Mouse (Mus musculus): ENCODE measurements around the gene Hdac8. TPM values are rescaled to one million over a fixed set of nuclear protein-coding genes. Genes with fewer than 3 reads are reported as not detected.

Hdac8 gene
- total and polyA plus RNA-seq, 2 experiments: 1.6 to 6.2 TPM

GRCm38 (mm10) chrX:102251937-102252860 is 253.0 kb downstream of the Hdac8 start, which contains the start of gene Cited1:
Cited1 (minus strand) TSS chrX:102252181.
- H3K4me1 ChIP-seq (ENCODE audit: control insufficient read depth, insufficient read depth, low read length): 0 out of 2 replicates have a peak, but pooled peaks cover 10% of the 10 kb centered on the region
- no peaks in the 10 kb centered on the region for H3K36me3 ChIP-seq (ENCODE audit: control insufficient read depth, insufficient read depth, low read length)
- peaks cover 9% of the 10 kb centered on the region; the same call in 1 of the 2 replicates for H3K27me3 ChIP-seq (ENCODE audit: control insufficient read depth, insufficient read depth, low read length)
- H3K79me2 ChIP-seq (ENCODE audit: control insufficient read depth, insufficient read depth, low read length): no peaks in the 10 kb centered on the region
- DNase-seq (ENCODE audit: extremely low read depth, low read depth, low spot score): peak; percentile 18
- TF ChIP-seq CTCF (IDR thresholded peaks at IDR 0.05; ENCODE audit: low read depth, low read length) (no peak), POLR2A (IDR thresholded peaks at IDR 0.05; ENCODE audit: extremely low read depth, insufficient read depth, low read length) (no peak)
- no peak within 1 kb of the TSS for H3K27ac ChIP-seq (replicated peaks; ENCODE audit: insufficient read depth, low read depth, low read length)
- peak within 1 kb of the TSS; percentile 84 for H3K4me3 ChIP-seq (ENCODE audit: insufficient read depth, low read depth, low read length)
- under 1% methylated on average over 44 of the region's 44 CpGs for WGBS
- 0 out of 2 replicates have a peak within 1 kb of the TSS, but pooled peaks have one; percentile 50 for H3K9ac ChIP-seq (ENCODE audit: low read depth, low read length)

GRCm38 (mm10) chrX:102251221-102251936 is 253.8 kb downstream of the Hdac8 start:
- Histone ChIP-seq H3K4me1 (ENCODE audit: control insufficient read depth, insufficient read depth, low read length) (0 out of 2 replicates have a peak, but pooled peaks cover 10% of the 10 kb centered on the region), H3K9ac (ENCODE audit: low read depth, low read length) (no peak overlapping the region), H3K36me3 (ENCODE audit: control insufficient read depth, insufficient read depth, low read length) (no peaks in the 10 kb centered on the region), H3K27ac (replicated peaks; ENCODE audit: insufficient read depth, low read depth, low read length) (no peak overlapping the region), H3K27me3 (ENCODE audit: control insufficient read depth, insufficient read depth, low read length) (peaks cover 9% of the 10 kb centered on the region; the same call in 1 of the 2 replicates), H3K79me2 (ENCODE audit: control insufficient read depth, insufficient read depth, low read length) (no peaks in the 10 kb centered on the region), H3K4me3 (ENCODE audit: insufficient read depth, low read depth, low read length) (peak overlapping the region; percentile 84)
- TF ChIP-seq POLR2A (IDR thresholded peaks at IDR 0.05; ENCODE audit: extremely low read depth, insufficient read depth, low read length) (no peak), CTCF (IDR thresholded peaks at IDR 0.05; ENCODE audit: low read depth, low read length) (no peak)
- WGBS: under 1% methylated on average over 36 of the region's 80 CpGs
- no peak for DNase-seq (ENCODE audit: extremely low read depth, low read depth, low spot score)

GRCm38 (mm10) chrX:102250891-102251170 is 254.3 kb downstream of the Hdac8 start:
- H3K27me3 ChIP-seq (ENCODE audit: control insufficient read depth, insufficient read depth, low read length): peaks cover 9% of the 10 kb centered on the region; the same call in 1 of the 2 replicates
- WGBS: 1% methylated on average over 23 of the region's 24 CpGs

GRCm38 (mm10) chrX:102250150-102250890 is 254.8 kb downstream of the Hdac8 start:
- Histone ChIP-seq H3K9ac (ENCODE audit: low read depth, low read length) (no peak overlapping the region), H3K27ac (replicated peaks; ENCODE audit: insufficient read depth, low read depth, low read length) (no peak overlapping the region), H3K27me3 (ENCODE audit: control insufficient read depth, insufficient read depth, low read length) (peaks cover 9% of the 10 kb centered on the region; the same call in 1 of the 2 replicates), H3K36me3 (ENCODE audit: control insufficient read depth, insufficient read depth, low read length) (no peaks in the 10 kb centered on the region), H3K79me2 (ENCODE audit: control insufficient read depth, insufficient read depth, low read length) (no peaks in the 10 kb centered on the region), H3K4me3 (ENCODE audit: insufficient read depth, low read depth, low read length) (peak overlapping the region; percentile 84; the same call in 1 of the 2 replicates), H3K4me1 (ENCODE audit: control insufficient read depth, insufficient read depth, low read length) (0 out of 2 replicates have a peak, but pooled peaks cover 10% of the 10 kb centered on the region)
- TF ChIP-seq CTCF (IDR thresholded peaks at IDR 0.05; ENCODE audit: low read depth, low read length) (no peak), POLR2A (IDR thresholded peaks at IDR 0.05; ENCODE audit: extremely low read depth, insufficient read depth, low read length) (no peak)
- DNase-seq (ENCODE audit: extremely low read depth, low read depth, low spot score): no peak
- under 1% methylated on average over 57 of the region's 68 CpGs for WGBS

More at GRCm38 (mm10) chrX:102250891-102251170, 254.3 kb downstream of the Hdac8 start:
- Histone ChIP-seq H3K4me3 (ENCODE audit: insufficient read depth, low read depth, low read length) (peak overlapping the region; percentile 84; the same call in 1 of the 2 replicates), H3K36me3 (ENCODE audit: control insufficient read depth, insufficient read depth, low read length) (no peaks in the 10 kb centered on the region), H3K27ac (replicated peaks; ENCODE audit: insufficient read depth, low read depth, low read length) (no peak overlapping the region), H3K9ac (ENCODE audit: low read depth, low read length) (no peak overlapping the region), H3K79me2 (ENCODE audit: control insufficient read depth, insufficient read depth, low read length) (no peaks in the 10 kb centered on the region), H3K4me1 (ENCODE audit: control insufficient read depth, insufficient read depth, low read length) (0 out of 2 replicates have a peak, but pooled peaks cover 10% of the 10 kb centered on the region)
- DNase-seq (ENCODE audit: extremely low read depth, low read depth, low spot score): no peak
- TF ChIP-seq CTCF (IDR thresholded peaks at IDR 0.05; ENCODE audit: low read depth, low read length) (no peak), POLR2A (IDR thresholded peaks at IDR 0.05; ENCODE audit: extremely low read depth, insufficient read depth, low read length) (no peak)

GRCm38 (mm10) chrX:102244334-102244733 is 260.8 kb downstream of the Hdac8 start:
- Histone ChIP-seq H3K4me1 (ENCODE audit: control insufficient read depth, insufficient read depth, low read length) (no peaks in the 10 kb centered on the region), H3K27me3 (ENCODE audit: control insufficient read depth, insufficient read depth, low read length) (no peaks in the 10 kb centered on the region), H3K4me3 (ENCODE audit: insufficient read depth, low read depth, low read length) (no peak overlapping the region), H3K27ac (replicated peaks; ENCODE audit: insufficient read depth, low read depth, low read length) (no peak overlapping the region), H3K36me3 (ENCODE audit: control insufficient read depth, insufficient read depth, low read length) (no peaks in the 10 kb centered on the region), H3K9ac (ENCODE audit: low read depth, low read length) (no peak overlapping the region), H3K79me2 (ENCODE audit: control insufficient read depth, insufficient read depth, low read length) (no peaks in the 10 kb centered on the region)
- TF ChIP-seq POLR2A (IDR thresholded peaks at IDR 0.05; ENCODE audit: extremely low read depth, insufficient read depth, low read length): no peak
- no peak for TF ChIP-seq CTCF (IDR thresholded peaks at IDR 0.05; ENCODE audit: low read depth, low read length)
- no peak for DNase-seq (ENCODE audit: extremely low read depth, low read depth, low spot score)
- WGBS: 63% methylated on average over 2 of the region's 2 CpGs

Other genes with a start within 250 kb of the Hdac8 start
- gene Phka1, start 138.9 kb upstream of the Hdac8 start, total RNA-seq (2014; rRNA removed): 4.5 and 5.4 TPM in 2 replicates
- 2.1 and 2.2 TPM in 2 replicates for gene Phka1, start 138.9 kb upstream of the Hdac8 start, polyA plus RNA-seq (2012; rRNA removed)
- not detected in 2 replicates for gene Gm3880, start 181.6 kb upstream of the Hdac8 start, total RNA-seq (2014; rRNA removed)
- not detected in 2 replicates for gene Gm3880, start 181.6 kb upstream of the Hdac8 start, polyA plus RNA-seq (2012; rRNA removed)
- not detected in 2 replicates for gene Gm9112, start 202.3 kb upstream of the Hdac8 start, total RNA-seq (2014; rRNA removed)
- not detected in 2 replicates for gene Gm9112, start 202.3 kb upstream of the Hdac8 start, polyA plus RNA-seq (2012; rRNA removed)
- not detected in 2 replicates for gene Dmrtc1b, start 202.5 kb upstream of the Hdac8 start, total RNA-seq (2014; rRNA removed)
- not detected in 2 replicates for gene Dmrtc1b, start 202.5 kb upstream of the Hdac8 start, polyA plus RNA-seq (2012; rRNA removed)

All from liver, adult 2 months (tissue).